Mouse (Mus musculus) forebrain, embryonic 10.5 days (tissue): ENCODE data around the gene Dab1. TPM values are rescaled to one million over a fixed set of nuclear protein-coding genes. Genes with fewer than 3 reads are reported as not detected.

Source experiments
- DNase-seq: peaks from one replicate; pipeline ENCODE4 v3.0.0-alpha.2; 2017; ENCODE audit warnings: low spot score; ENCODE audit errors: extremely low spot score
- H3K27ac ChIP-seq: fragments of 300-500 bp; sonication (generic); 2 replicates; pipeline ENCODE4 v1.5.1; 2016; ENCODE audit warnings: mild to moderate bottlenecking
- H3K27me3 ChIP-seq: fragments of 300-500 bp; sonication (generic); 2 replicates; pipeline ENCODE4 v1.6.1; 2016; ENCODE audit warnings: mild to moderate bottlenecking; ENCODE audit not compliant: poor library complexity, severe bottlenecking
- H3K36me3 ChIP-seq: fragments of 300-500 bp; sonication (generic); replicated peaks from 2 replicates; pipeline ENCODE4 v1.6.1; 2016; ENCODE audit warnings: mild to moderate bottlenecking, moderate library complexity
- H3K4me1 ChIP-seq: fragments of 300-500 bp; sonication (generic); 2 replicates; pipeline ENCODE4 v1.6.1; 2016
- H3K4me3 ChIP-seq: fragments of 300-500 bp; sonication (generic); 2 replicates; pipeline ENCODE4 v1.5.1; 2016; ENCODE audit warnings: mild to moderate bottlenecking, moderate library complexity
- H3K9me3 ChIP-seq: fragments of 300-500 bp; sonication (generic); 2 replicates; pipeline ENCODE4 v1.6.1; 2016; ENCODE audit warnings: mild to moderate bottlenecking, moderate library complexity
- WGBS: fragments of 180-500 bp; shearing (Covaris S2); methylation state at CpG from one replicate; pipeline ENCODE4 v1.1.7; 2016; 5-methylcytosine and 5-hydroxymethylcytosine counted together
- polyA plus RNA-seq: library from polyadenylated mRNA; unstranded; fragments of >200 nt; fragmentation: Nextera tagmentation; extraction: Ambion mirVana; gene quantifications from 2 replicates; pipeline ENCODE4 v1.2.1, GENCODE M21; 2016

The Dab1 gene
- polyA plus RNA-seq, 1 experiment from 2014 or later, result 26.4 TPM

DNA sequence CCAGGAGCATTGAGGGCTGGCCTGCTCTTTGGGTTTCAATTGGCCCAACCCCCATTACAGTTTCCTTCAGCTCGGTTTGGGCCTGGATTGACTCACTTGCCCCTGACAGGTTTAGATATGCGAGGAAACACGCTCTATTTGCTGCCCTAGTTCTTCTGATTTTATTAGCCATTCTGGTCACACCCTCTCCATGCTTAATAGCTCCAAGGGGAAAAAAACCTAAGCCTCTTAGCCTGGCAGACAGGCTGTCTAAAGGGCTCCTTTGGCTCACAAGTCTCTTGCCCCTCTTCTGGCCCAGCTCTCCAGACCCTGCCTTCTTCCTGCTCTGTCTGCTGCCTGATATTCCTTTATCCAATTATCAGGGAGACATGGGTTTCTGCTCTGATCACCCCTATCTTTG is 1069.9 kb downstream of the Dab1 start:
- Histone ChIP-seq H3K27me3 (0 out of 2 replicates have a peak, but pooled peaks cover 6% of the 10 kb centered on the region), H3K4me1 (peaks cover 33% of the 10 kb centered on the region), H3K36me3 (no peaks in the 10 kb centered on the region), H3K27ac (no peak overlapping the region), H3K4me3 (no peak overlapping the region), H3K9me3 (no peaks in the 10 kb centered on the region)
- 80% methylated on average over 3 of the region's 3 CpGs for WGBS
- no peak for DNase-seq

DNA sequence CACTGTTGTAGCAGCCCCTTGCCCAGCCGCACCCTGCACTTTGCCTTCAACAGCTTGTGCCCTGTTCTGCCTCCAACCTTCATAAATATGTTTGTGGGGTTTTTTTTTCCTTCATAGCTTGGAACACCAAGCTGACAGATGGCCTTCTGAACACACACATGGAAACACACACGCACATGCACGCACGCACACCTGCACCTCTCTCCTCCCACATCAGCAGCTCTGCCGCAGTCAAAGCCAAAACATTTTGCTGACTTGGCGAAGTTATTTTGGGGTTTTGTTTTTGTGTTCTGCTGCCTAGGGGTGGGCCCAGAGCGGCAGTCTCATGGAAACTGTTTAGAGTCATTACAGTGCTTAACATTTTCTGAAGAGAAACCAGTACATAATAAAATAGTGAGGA is 1071.9 kb downstream of the Dab1 start:
- Histone ChIP-seq H3K4me3 (no peak overlapping the region), H3K9me3 (no peaks in the 10 kb centered on the region), H3K27ac (no peak overlapping the region), H3K36me3 (no peaks in the 10 kb centered on the region), H3K4me1 (peaks cover 17% of the 10 kb centered on the region), H3K27me3 (0 out of 2 replicates have a peak, but pooled peaks cover 6% of the 10 kb centered on the region)
- WGBS, result 91% methylated on average over 7 of the region's 7 CpGs
- DNase-seq, result no peak

DNA sequence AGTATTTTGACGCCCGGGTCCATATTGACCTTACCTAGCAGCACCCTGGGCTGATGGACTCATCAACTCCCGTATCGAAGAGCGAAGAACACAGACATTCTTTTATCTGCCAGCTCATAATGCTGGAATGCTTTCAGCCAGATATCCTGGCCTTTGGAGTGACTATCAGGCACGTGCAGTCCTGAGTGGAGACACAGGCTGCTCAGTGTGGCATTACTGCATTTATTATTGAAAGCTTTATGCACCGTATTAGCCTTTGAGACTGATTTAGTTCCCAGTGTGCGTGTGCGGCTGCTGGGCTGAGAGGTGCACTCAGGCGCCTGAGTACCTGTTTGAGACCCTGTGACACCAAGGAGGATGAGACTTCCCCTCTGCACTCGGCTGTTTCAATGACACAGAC is 1075.0 kb downstream of the Dab1 start:
- WGBS, result 91% methylated on average over 11 of the region's 11 CpGs
- Histone ChIP-seq H3K27ac (no peak overlapping the region), H3K4me1 (no peaks in the 10 kb centered on the region), H3K4me3 (no peak overlapping the region), H3K27me3 (no peaks in the 10 kb centered on the region), H3K9me3 (no peaks in the 10 kb centered on the region), H3K36me3 (no peaks in the 10 kb centered on the region)
- no peak for DNase-seq

DNA sequence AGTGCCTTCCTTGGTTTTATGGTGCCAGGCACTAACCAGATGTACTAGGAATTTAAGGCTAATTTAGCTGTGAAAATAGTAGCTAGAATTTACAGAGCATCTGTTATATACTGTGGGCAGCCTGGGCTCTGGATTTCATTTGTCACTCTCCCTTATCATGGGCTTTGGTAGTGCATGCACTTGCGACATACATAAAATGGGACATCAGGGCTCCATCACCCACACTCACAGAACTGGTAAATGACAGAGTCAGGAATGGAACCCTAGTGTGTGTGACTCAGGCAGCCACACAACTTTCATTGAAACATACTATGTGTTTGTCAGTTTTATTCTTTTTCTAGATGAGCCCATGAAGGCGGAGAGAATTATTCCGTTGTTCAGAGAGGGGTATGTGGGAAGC is 1077.4 kb downstream of the Dab1 start:
- Histone ChIP-seq H3K27ac (no peak overlapping the region), H3K36me3 (no peaks in the 10 kb centered on the region), H3K27me3 (no peaks in the 10 kb centered on the region), H3K4me1 (no peaks in the 10 kb centered on the region), H3K9me3 (no peaks in the 10 kb centered on the region), H3K4me3 (no peak overlapping the region)
- 94% methylated on average over 3 of the region's 3 CpGs for WGBS
- no peak for DNase-seq

DNA sequence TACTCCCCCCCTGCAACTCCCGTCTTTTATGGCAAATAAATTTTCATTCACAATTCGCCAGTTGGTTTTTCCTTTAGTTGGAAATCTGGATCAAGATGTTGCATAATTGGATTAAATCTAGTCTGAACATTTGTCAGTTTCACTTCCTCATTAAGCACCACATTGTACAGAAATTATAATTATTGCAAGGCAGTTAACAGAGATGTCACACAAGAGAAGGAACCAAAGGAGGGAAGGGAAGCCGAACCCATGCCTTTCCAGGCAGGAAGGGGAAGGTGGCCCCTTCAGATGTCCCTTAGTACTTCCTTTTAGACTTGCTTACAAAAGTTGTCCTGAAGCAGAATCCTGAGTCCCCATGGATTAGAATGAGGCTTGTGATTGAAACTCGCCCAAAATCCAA is 1078.5 kb downstream of the Dab1 start:
- no peak for DNase-seq
- 87% methylated on average over 4 of the region's 4 CpGs for WGBS
- Histone ChIP-seq H3K9me3 (no peaks in the 10 kb centered on the region), H3K4me1 (peaks cover 6% of the 10 kb centered on the region; the same call in 1 of the 2 replicates), H3K4me3 (no peak overlapping the region), H3K27me3 (no peaks in the 10 kb centered on the region), H3K27ac (no peak overlapping the region), H3K36me3 (no peaks in the 10 kb centered on the region)

DNA sequence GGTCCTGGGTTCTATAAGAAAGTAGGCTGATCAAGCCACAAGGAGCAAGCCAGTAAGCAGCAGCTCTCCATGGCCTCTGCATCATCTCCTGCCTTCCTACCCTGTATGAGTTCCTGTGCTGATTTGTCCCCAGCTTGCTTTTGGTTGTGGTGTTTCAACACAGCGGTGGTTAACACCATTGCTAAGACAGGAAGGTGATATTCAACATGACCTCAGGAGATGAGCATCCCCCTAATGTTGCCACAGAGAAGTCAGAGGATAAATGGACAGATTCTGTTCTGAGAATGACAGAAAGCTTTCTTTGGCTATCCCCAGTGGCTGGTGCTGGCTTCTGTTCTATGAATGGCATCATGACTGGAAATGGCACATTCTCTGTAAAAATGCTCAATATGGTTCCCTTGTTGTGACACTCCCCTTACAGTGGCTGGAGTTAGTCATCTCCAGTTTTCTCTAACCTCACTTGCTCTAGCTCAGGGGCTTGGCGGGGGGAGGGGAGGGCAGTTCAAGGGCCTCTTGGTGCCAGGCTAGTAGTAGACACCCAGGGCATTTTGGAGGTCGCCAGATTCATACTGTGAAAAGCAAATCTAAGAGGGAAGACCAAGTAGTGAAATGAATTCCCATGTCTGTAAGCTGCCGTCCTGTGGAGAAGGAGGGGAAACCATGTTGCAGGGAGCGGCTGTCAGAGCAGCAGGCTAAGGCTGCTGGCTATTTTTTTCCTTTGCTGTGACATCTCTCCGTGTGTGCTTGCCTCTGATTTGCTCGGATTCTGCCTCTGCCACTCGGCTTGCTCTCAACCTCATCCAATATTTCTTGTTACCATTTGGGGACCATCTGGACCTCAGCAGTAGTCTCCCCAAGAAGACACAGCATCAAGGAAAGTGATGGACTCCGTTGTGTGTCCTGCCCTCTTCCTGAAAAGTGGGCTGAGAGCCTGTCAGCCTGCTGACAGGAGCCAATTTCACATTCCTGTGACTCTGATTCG is 1086.8 kb downstream of the Dab1 start:
- Histone ChIP-seq H3K27me3 (no peaks in the 10 kb centered on the region), H3K4me1 (peaks cover 21% of the 10 kb centered on the region; the same call in 1 of the 2 replicates), H3K4me3 (no peak overlapping the region), H3K9me3 (no peaks in the 10 kb centered on the region), H3K36me3 (no peaks in the 10 kb centered on the region), H3K27ac (no peak overlapping the region)
- no peak for DNase-seq
- 75% methylated on average over 10 of the region's 10 CpGs for WGBS

DNA sequence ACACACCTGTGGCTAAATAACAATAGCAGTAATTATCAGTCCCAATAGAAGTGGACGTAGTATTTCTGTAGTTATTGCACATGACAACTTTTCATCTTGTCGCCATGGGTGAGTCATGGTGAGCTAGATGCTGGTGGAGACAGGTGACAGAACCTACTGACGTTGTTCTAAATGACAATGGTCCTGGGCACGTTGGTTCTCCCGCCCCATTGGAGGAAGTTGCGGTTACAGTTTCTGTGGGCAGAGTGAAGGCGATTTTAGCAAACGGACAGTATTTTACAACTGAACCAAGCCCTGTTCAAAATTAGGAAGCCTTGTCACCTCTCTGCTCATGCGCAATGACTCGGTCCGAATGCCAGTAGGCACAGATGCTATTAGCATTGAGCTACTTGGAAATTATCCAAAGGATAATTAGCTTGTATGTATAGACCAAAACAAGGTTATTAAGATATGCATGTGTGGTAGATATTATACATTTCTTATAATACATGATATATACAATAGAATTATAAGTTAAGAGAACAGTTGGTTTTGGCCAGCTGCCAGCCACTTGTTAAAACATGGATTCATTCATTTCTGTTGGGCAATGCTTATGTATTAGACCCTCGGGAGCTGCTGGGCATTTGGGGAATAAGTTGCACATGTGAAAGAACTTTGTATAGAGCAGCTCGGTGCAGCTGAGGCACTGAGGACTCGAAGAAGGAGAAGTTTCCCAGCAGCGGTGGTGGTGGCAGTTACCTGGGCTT is 1093.4 kb downstream of the Dab1 start:
- no peaks in the 10 kb centered on the region for H3K27me3 ChIP-seq
- no peak for DNase-seq
- 92% methylated on average over 15 of the region's 15 CpGs for WGBS

DNA sequence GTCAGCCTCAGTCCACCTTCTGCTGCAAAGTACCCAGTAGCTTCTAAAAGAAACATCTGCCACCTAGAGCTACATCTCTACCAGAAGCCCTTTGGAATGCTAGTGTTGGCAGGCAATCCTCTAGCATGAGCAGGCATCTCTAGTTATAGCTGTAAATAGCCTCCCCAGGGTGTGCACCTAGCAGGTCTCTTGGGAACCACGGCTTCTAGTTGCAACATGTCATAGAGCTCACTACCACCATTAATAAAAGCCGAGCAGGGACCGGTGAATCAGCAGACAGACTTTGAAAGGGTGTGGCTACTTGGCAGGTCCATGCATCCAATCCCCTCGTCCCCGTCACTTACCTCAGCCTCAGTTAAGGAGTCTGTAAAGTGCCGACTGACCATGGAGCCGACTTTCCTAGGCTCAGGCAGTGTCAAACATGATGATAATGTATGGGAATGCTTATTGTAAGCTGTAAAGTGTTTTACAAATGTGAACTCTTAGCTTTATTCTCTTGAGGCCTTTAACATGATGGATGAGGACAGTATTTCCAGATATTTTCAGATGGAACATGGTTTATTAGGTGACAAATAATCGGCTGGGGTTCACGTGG is 1095.9 kb downstream of the Dab1 start:
- WGBS, result 93% methylated on average over 9 of the region's 9 CpGs
- H3K27me3 ChIP-seq, result no peaks in the 10 kb centered on the region

More for the DNA sequence above, 1093.4 kb downstream of the Dab1 start:
- Histone ChIP-seq H3K9me3 (no peaks in the 10 kb centered on the region), H3K4me1 (peaks cover 8% of the 10 kb centered on the region; the same call in 1 of the 2 replicates), H3K36me3 (no peaks in the 10 kb centered on the region), H3K27ac (no peak overlapping the region), H3K4me3 (no peak overlapping the region)

DNA sequence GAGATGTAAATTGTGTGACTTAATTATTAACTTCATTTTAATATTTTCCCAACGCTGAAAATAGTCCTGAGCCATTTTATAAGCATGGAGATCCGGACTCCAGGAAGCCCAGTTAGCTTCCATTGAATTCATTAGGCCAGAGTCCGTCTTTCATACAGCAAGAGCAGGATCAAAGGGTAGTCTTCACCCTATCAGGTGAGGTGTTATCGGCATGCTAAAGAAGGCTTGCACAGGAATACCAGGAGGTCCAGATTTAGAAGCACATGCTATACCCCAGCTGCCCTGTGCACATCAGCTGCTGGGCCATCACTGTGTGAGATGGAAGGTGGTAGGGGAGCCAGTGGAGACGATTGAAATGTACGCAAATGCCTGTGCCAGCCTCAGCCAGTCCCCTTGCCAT is 1096.7 kb downstream of the Dab1 start:
- WGBS, result 90% methylated on average over 6 of the region's 6 CpGs
- no peak for DNase-seq

More for the DNA sequence above, 1095.9 kb downstream of the Dab1 start:
- Histone ChIP-seq H3K27ac (no peak overlapping the region), H3K36me3 (no peaks in the 10 kb centered on the region), H3K4me3 (no peak overlapping the region), H3K4me1 (peaks cover 30% of the 10 kb centered on the region), H3K9me3 (no peaks in the 10 kb centered on the region)
- no peak for DNase-seq

DNA sequence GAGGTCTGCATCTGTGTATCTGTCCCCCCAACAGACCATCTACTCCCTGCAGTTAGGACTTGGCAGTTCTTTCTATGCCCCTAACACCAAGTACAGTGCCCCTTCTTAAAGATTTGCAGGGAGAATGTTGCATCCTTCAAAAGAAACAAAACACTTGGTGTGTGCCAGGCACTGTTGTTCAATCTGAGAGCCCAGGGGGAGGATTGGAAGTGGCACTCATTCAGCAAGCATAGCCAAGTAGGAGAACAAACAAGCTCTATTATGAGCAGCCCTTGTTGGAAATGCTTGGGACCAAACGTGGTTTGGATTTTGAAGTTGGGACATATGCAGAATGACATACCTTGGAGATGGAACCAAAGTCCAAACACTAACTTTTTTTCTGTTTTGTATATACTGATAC is 1097.3 kb downstream of the Dab1 start:
- Histone ChIP-seq H3K27me3 (no peaks in the 10 kb centered on the region), H3K4me3 (no peak overlapping the region)
- 93% methylated on average over 1 of the region's 1 CpGs for WGBS

More for the DNA sequence above, 1096.7 kb downstream of the Dab1 start:
- H3K27me3 ChIP-seq, result no peaks in the 10 kb centered on the region
- no peaks in the 10 kb centered on the region for H3K36me3 ChIP-seq
- no peak overlapping the region for H3K4me3 ChIP-seq
- peaks cover 31% of the 10 kb centered on the region for H3K4me1 ChIP-seq
- no peaks in the 10 kb centered on the region for H3K9me3 ChIP-seq
- no peak overlapping the region for H3K27ac ChIP-seq

DNA sequence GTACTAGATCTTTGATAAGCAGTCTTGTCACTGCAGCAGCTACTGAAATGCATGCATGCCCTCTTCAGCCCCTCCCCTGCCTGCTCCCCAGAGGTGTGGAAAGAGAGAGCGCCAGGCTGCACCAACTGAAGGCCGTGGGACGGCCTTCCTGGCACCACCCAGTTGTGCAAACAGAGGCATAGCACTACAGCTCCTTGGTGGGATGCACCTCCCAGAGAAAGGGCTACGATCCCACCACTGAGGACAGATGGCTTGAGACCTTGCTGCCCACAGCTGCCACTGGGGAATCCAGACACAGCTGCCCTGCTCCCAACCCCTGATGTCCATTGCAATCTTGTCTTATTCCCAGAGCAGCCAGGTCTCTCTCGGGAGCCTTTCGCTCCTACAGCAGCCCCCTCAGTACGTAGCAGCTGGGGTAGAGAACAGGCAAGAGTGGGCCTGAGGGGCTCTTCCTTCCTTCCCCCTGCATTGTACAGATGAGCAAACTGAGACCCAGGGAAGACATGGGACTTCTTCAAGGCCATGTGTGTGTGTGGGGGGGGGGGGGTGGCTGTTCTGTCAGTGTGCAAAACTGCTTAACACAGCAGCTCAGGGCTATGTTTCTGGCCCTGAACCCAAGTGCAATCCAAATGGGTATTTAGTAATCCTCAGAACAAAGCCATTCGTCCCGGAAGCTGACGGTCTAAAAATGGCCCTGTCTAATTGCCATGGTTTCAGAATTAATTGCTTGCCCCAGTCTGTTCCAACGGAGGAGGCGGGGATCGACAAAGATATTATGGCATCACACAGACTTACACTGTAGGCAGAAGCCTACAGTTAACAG is 1100.0 kb downstream of the Dab1 start:
- Histone ChIP-seq H3K4me1 (peaks cover 42% of the 10 kb centered on the region), H3K27ac (peak overlapping the region; percentile 76; the same call in 1 of the 2 replicates), H3K4me3 (no peak overlapping the region), H3K9me3 (no peaks in the 10 kb centered on the region), H3K36me3 (no peaks in the 10 kb centered on the region), H3K27me3 (no peaks in the 10 kb centered on the region)
- no peak for DNase-seq
- 64% methylated on average over 13 of the region's 13 CpGs for WGBS

More for the DNA sequence above, 1097.3 kb downstream of the Dab1 start:
- H3K9me3 ChIP-seq, result no peaks in the 10 kb centered on the region
- no peak for DNase-seq
- H3K36me3 ChIP-seq, result no peaks in the 10 kb centered on the region
- peaks cover 31% of the 10 kb centered on the region for H3K4me1 ChIP-seq
- H3K27ac ChIP-seq, result no peak overlapping the region

DNA sequence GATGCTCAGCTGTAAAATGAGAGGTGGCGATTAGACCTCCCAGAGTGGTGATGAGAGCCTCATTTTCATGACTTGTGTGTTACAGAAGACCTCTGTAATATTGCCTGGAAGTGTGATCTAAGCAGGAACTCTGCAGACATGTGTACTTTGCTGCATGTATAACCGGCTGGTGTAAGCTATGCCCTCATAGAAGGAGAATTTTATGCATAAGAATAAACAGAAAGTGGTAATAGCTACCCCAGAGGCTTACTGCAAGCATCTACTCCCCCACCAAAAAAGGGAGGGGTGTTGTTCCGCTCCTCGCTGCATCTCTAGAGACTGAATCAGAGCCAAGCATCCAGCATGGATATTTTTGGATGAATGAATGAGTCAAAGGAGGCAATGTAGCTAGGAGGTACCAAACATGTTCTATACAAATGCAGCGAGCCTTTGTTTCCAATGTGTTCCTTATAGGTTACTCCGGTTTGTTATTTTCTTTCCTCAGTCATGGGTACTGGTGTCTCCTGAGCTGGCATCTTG is 1104.4 kb downstream of the Dab1 start:
- no peak overlapping the region for H3K4me3 ChIP-seq
- peaks cover 39% of the 10 kb centered on the region for H3K4me1 ChIP-seq
- no peaks in the 10 kb centered on the region for H3K27me3 ChIP-seq
- no peak for DNase-seq
- WGBS, result 89% methylated on average over 6 of the region's 6 CpGs
- 0 out of 2 replicates have a peak overlapping the region, but pooled peaks have one; percentile 40 for H3K27ac ChIP-seq
- no peaks in the 10 kb centered on the region for H3K9me3 ChIP-seq
- H3K36me3 ChIP-seq, result no peaks in the 10 kb centered on the region; the same call in 1 of the 2 replicates
